Mouse (Mus musculus) heart, postnatal 0 days (tissue): ENCODE results near the gene Tpm1. TPM values are rescaled to one million over a fixed set of nuclear protein-coding genes. Genes with fewer than 3 reads are reported as not detected.

ENCODE experiments used
- ATAC-seq: fragments of 200-750 bp; cut with Nextera tagmentation; 2 replicates; pipeline ENCODE4 v1.8.0; 2017; ENCODE audit warnings: low read depth, moderate number of reproducible peaks, moderate library complexity; ENCODE audit not compliant: insufficient read depth
- DNase-seq: peaks from one replicate; pipeline ENCODE4 v3.0.0-alpha.2; 2016; ENCODE audit warnings: low spot score
- H3K27ac ChIP-seq: fragments of 300-500 bp; sonication (generic); 2 replicates; pipeline ENCODE4 v1.5.1; 2014; ENCODE audit warnings: low read depth, mild to moderate bottlenecking
- H3K27me3 ChIP-seq: fragments of 300-500 bp; sonication (generic); 2 replicates; pipeline ENCODE4 v1.6.1; 2014; ENCODE audit warnings: low read length, mixed read lengths; ENCODE audit not compliant: control insufficient read depth, insufficient read depth
- H3K36me3 ChIP-seq: fragments of 300-500 bp; sonication (generic); replicated peaks from 2 replicates; pipeline ENCODE4 v1.6.1; 2014; ENCODE audit warnings: low read length, mixed read lengths; ENCODE audit not compliant: control insufficient read depth, insufficient read depth
- H3K4me1 ChIP-seq: fragments of 300-500 bp; sonication (generic); 2 replicates; pipeline ENCODE4 v1.6.1; 2014; ENCODE audit warnings: antibody characterized with exemption; ENCODE audit not compliant: control insufficient read depth, insufficient read depth
- H3K4me2 ChIP-seq: fragments of 300-500 bp; sonication (generic); 2 replicates; pipeline ENCODE4 v1.6.1; 2014; ENCODE audit warnings: low read depth, mild to moderate bottlenecking, low read length, moderate library complexity
- H3K4me3 ChIP-seq: fragments of 300-500 bp; sonication (generic); 2 replicates; pipeline ENCODE4 v1.5.1; 2014; ENCODE audit warnings: low read depth, low read length
- H3K9ac ChIP-seq: fragments of 300-500 bp; sonication (generic); replicated peaks from 2 replicates; pipeline ENCODE4 v1.6.1; 2014; ENCODE audit warnings: low read depth, low read length, mixed read lengths
- H3K9me3 ChIP-seq: fragments of 300-500 bp; sonication (generic); replicated peaks from 2 replicates; pipeline ENCODE4 v1.6.1; 2016; ENCODE audit warnings: low read length; ENCODE audit not compliant: control insufficient read depth
- CTCF ChIP-seq: IDR thresholded peaks from 2 replicates; pipeline ENCODE4 v1.5.1; 2016; ENCODE audit warnings: antibody characterized with exemption, control low read depth, low read depth
- EP300 ChIP-seq: IDR thresholded peaks from 2 replicates; pipeline ENCODE4 v1.6.1; 2016; ENCODE audit warnings: antibody characterized with exemption, low read depth
- WGBS: fragments of 180-500 bp; shearing (Covaris S2); extraction: QIAGEN DNeasy Blood & Tissue Kit; methylation state at CpG from one replicate; pipeline ENCODE4 v1.1.7; 2014; 5-methylcytosine and 5-hydroxymethylcytosine counted together
- polyA plus RNA-seq: library from polyadenylated mRNA; unstranded; fragments of >200 nt; fragmentation: Nextera tagmentation; extraction: Ambion mirVana; gene quantifications from 2 replicates; pipeline ENCODE4 v1.2.1, GENCODE M21; 2015
- total RNA-seq: library from RNA; depleted of rRNA; stranded (reverse); fragments of >200 nt; gene quantifications from 2 replicates; pipeline ENCODE4 v1.2.3, GENCODE M21; 2014; ENCODE audit warnings: low replicate concordance

Tpm1 gene
- total and polyA plus RNA-seq, 2 experiments from 2014 or later = 3,533 to 10,309 TPM

DNA sequence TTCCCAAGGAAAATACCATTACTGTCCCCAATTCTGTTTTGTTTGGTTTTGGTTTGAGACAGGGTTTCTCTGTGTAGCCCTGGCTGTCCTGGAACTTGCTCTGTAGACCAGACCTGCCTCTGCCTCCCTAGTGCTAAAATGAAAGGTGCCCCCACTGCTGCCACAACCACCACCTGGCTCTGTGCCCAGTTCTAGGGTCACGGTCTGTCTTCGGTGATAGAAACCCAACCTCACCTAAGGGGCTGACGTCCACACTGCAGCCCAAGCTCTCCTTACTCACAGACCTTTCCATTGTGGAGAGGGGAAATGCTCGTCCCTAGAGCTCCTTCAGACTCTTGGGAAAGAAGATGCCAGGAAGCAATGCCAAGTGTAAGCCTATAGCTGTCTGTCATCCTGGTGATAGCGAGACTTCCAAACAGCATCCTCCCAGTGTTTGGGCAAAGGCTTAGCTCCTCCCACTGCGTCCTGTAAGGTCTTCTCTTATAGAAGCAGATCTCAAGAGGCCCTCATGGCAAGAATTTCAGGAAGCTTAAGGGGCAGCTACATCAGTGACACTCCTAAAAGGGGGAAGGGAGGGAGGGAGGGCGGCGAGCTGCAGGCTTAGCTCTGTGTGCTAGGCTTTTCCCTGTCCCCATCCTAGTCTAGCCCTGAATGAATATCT lies 57.3 kb downstream of the Tpm1 start:
- Histone ChIP-seq H3K4me3 (no peak overlapping the region), H3K4me2 (no peak overlapping the region), H3K27me3 (no peaks in the 10 kb centered on the region), H3K36me3 (no peaks in the 10 kb centered on the region), H3K9ac (no peak overlapping the region), H3K9me3 (no peaks in the 10 kb centered on the region), H3K27ac (no peak overlapping the region), H3K4me1 (peaks cover 28% of the 10 kb centered on the region)
- TF ChIP-seq CTCF = no peak
- TF ChIP-seq EP300 = no peak
- DNase-seq = no peak
- 29% methylated on average over 8 of the region's 8 CpGs for WGBS
- no peak for ATAC-seq

DNA sequence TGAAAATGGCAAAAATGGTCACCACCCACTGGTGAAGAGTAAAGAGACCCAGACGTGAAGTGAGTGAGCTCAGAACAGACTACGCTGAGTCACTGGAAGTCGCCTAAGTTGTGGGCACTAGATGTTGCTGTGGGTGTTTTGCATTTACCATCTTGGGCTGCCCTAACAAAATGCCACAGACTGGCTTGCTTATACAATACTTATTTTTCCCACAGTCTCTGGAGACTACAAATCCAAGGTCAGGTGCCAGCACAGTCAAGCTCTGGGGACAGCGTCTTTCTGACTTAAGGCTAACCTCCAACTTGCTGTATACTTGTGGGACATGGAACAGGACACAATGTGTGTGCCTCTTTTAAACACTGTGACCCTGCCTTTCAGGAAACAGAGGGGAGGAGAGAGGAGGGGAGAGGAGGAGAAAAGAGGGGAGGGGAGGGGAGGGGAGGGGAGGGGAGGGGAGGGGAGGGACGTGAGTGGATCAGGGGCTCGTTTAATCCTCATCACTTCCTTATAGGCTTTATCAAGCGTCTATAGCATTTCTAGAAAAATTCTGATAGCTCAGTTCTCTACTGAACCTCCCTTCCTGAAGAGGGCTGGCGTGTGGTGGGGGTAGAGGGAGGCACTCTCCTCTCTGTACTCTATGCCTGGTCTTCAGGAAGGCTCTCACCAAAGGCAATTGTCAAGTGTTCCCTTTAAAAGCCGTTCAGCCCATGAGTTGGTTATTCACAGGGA lies 58.0 kb downstream of the Tpm1 start:
- DNase-seq (no peak), ATAC-seq (no peak)
- 50% methylated on average over 9 of the region's 9 CpGs for WGBS
- Histone ChIP-seq H3K27me3 (no peaks in the 10 kb centered on the region), H3K4me2 (no peak overlapping the region), H3K9ac (no peak overlapping the region), H3K4me3 (no peak overlapping the region), H3K36me3 (no peaks in the 10 kb centered on the region), H3K27ac (no peak overlapping the region), H3K9me3 (no peaks in the 10 kb centered on the region), H3K4me1 (peaks cover 28% of the 10 kb centered on the region)
- TF ChIP-seq CTCF = no peak
- no peak for TF ChIP-seq EP300

DNA sequence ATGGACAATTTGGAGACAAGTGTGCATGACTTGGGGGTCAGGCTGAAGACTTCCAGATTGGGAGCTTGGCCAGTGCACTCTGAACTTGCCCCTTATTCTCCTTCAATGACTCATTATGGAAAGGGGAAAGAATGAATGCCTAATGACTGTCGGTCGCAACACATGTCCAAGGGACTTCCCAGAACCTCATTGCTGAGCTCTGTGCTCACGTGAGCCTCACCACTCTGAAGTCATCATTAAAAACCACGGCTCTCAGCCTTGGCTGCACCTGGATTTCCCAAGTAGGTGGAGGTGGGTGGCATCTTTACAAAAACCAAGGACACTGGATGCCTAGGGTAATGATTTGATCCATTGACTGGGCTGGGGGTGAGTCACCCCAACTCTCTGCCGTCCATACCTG lies 59.2 kb downstream of the Tpm1 start:
- Histone ChIP-seq H3K4me3 (no peak overlapping the region), H3K4me2 (no peak overlapping the region), H3K36me3 (no peaks in the 10 kb centered on the region), H3K4me1 (peaks cover 28% of the 10 kb centered on the region), H3K9ac (no peak overlapping the region), H3K27me3 (no peaks in the 10 kb centered on the region), H3K9me3 (no peaks in the 10 kb centered on the region), H3K27ac (no peak overlapping the region)
- WGBS = 89% methylated on average over 5 of the region's 5 CpGs
- TF ChIP-seq CTCF (no peak), EP300 (no peak)
- no peak for ATAC-seq
- no peak for DNase-seq

DNA sequence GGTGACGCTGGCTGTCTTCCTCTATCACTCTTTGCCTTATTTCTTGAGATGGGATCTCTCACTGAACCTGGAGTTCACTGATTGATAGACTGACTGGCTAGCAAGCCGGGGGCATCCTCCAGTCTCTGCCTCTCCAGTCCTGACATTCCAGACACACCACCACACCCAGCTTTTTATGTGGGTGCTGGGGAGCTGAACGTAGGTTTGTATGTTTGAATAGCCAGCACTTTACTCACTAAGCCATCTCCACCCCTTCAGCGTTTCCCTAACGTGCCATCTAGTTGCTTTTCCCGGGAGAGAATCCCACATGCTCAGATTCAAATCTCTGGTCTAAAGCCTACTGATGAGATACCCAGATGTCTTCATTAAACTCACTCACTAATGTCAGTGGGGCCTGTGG lies 59.6 kb downstream of the Tpm1 start:
- 66% methylated on average over 6 of the region's 6 CpGs for WGBS

DNA sequence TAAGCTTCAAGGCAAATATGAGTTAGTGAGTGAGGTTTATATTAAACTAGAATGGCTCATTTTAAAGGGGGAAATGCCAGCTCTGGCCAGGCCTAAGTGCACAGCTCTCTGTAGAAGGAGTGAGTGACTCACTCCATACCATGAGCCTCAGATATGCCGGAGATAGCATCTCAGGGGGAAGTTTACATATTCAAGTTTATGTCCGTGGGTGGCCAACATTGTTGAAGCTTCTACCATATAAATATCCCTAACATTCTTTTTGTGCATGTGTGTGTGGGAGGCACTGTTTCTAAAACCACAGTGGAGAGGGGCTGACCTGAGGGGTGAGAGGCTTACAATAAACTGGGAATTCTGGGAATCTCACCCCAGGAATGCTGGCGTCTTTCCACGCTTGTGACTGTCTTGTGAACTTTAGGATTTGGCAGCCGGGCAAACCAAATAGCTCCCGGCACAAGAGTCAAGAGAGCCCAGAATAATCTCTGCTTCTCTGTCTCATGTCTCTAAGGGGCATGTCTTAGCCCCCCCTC lies 60.3 kb downstream of the Tpm1 start:
- ATAC-seq (peak; percentile 42), DNase-seq (peak; percentile 51)
- H3K4me1 ChIP-seq = peaks cover 28% of the 10 kb centered on the region
- 9% methylated on average over 6 of the region's 6 CpGs for WGBS
- H3K4me3 ChIP-seq = no peak overlapping the region
- H3K27ac ChIP-seq = peak overlapping the region; percentile 18
- no peaks in the 10 kb centered on the region for H3K36me3 ChIP-seq
- no peak overlapping the region for H3K9ac ChIP-seq
- H3K9me3 ChIP-seq = no peaks in the 10 kb centered on the region
- no peak overlapping the region for H3K4me2 ChIP-seq
- H3K27me3 ChIP-seq = no peaks in the 10 kb centered on the region
- TF ChIP-seq EP300 (0 out of 2 replicates have a peak, but pooled peaks have one; percentile 28), CTCF (no peak)

More for the DNA sequence above, 59.6 kb downstream of the Tpm1 start:
- Histone ChIP-seq H3K4me2 (no peak overlapping the region), H3K27ac (peak overlapping the region; percentile 18; the same call in 1 of the 2 replicates), H3K4me3 (no peak overlapping the region), H3K9ac (no peak overlapping the region), H3K27me3 (no peaks in the 10 kb centered on the region), H3K36me3 (no peaks in the 10 kb centered on the region), H3K4me1 (peaks cover 28% of the 10 kb centered on the region), H3K9me3 (no peaks in the 10 kb centered on the region)
- ATAC-seq (no peak), DNase-seq (no peak)
- TF ChIP-seq EP300 (no peak), CTCF (no peak)
